Mouse (Mus musculus) heart, embryonic 13.5 days (tissue): Measurements from ENCODE around the gene Mdh1. TPM values are rescaled to one million over a fixed set of nuclear protein-coding genes. Genes with fewer than 3 reads are reported as not detected.

Source experiments
- microRNA-seq: library from miRNA; unstranded; fragments of <30 nt; microRNA quantifications from one replicate; pipeline ENCODE4, GENCODE M21; 2016
- polyA plus RNA-seq: library from polyadenylated mRNA; unstranded; fragments of >200 nt; fragmentation: Nextera tagmentation; extraction: Ambion mirVana; gene quantifications from 2 replicates; pipeline ENCODE4 v1.2.1, GENCODE M21; 2015

Mdh1 gene
- polyA plus RNA-seq, 1 experiment from 2014 or later: 1,373 TPM

Small RNA genes lying within 50 kb of the gene (microRNA-seq; reads per million reads assigned to microRNA genes)
- not detected for gene Gm22990

Other genes with a start within 250 kb of the Mdh1 start
- 168 and 181 TPM in 2 replicates for gene Ugp2, start 201.2 kb downstream of the Mdh1 start, polyA plus RNA-seq
- 6.6 and 7.2 TPM in 2 replicates for gene Wdpcp, start 132 bp downstream of the Mdh1 start, polyA plus RNA-seq